Mouse (Mus musculus) spleen, postnatal 4 days (tissue): ENCODE measurements around the gene Mb21d2.

ENCODE experiments used
- DNase-seq, 2 experiments: peaks; one replicate each; pipeline ENCODE4 v3.0.0; 2022; ENCODE audit warnings: low spot score in 2 of 2

The Mb21d2 gene

DNA sequence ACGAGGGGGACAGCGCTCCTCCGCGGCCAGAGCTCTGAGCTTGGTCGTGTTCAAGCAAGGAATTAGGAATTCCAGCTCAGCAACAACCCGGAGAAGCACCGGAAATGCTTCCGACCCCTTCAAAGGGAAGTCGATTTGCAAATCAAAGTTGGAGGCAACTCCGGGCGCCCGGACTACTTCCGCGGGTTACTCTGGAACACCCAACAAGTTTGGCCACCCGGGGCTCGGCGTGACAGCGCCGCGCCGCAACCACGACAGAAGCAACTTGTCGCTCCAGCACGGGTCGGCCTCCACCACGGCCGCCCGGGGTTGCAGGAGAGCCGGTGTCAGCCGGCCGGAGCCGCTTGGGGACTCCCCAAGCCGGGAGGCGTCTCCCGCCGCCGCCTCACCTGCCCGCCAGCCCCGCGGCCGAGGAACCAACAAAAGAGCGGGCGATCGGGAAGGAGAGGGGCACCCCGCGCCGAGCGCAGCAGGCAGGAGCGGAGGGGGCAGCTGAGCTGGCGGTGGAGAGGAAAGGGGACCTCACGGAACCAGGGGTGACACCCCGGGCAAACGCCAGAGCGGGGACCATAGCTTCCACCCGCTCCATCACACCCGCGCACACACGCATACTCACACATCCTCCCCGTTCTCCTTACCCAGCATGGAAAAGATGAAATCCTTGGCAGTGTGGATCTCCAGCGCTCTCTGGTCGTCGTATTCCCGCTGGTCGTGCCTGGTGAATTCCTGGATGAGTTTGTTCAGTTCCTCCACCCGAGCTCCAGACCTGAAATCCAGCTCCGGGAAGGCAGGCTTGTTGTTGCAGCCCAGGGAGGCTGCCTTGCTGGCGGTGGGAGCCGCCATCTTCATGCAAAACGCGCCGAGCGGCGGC, at the start of gene Mb21d2:
Gene Mb21d2 (minus strand): TSS at position 859 of the 871 bp plus-strand sequence.
- peak in 1 of 2 experiments; percentile 62 for DNase-seq

DNA sequence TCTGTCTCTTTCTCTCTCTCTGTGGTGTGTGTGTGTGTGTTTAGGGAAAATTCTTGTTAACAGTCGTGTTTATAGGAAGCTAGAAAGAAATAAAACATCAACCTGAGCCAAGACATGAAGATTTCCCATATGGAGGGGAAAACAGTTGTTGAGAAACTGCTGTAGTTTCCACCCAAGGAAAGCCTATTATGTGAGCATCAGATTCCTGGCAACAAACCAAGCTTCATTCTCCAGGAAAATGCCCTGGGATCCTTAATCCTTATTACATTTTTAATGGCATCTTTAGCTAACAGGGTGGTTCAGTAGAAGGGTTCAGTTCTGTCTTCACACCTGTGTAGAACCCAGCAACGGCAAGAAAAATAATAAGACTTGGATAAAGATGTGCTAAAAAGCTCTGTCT, 36.8 kb upstream of the Mb21d2 start:
- no peak for DNase-seq

DNA sequence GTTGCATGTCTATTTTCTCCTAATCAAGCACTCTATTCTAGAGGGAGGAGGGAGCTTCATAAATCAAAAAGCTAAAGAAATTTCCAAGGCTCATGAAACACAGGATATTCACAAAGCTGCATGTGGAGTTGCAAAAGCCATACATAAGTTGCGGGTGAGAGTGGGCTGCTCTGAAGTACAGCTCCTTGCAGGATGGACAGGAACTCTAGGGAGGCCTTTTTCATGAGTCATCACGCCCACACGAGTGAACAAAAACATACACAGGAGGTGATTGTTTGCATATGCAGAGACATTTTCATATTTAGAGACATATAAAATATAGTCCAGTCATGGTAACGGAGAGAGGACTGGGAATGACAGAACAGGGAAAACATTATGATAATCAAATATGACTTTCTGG, 34.6 kb upstream of the Mb21d2 start:
- DNase-seq: no peak

DNA sequence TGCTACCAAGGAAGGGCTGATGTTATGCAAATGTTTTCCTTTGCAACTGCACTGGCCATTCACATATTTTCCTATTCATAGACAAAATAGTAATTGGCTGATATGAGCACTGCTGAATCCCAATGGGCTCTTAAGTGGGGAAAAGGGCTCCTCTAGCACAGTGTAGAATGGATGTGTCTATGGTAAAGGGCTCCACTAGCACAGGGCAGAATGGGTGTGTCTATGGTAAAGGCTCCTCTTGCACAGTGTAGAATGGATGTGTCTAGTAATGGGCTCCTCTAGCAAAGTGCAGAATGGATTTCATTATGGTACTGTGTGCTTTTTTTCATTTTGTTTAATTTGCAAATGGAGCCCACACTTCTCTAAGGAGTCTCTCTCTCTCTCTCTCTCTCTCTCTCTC, 33.5 kb upstream of the Mb21d2 start:
- DNase-seq: no peak

DNA sequence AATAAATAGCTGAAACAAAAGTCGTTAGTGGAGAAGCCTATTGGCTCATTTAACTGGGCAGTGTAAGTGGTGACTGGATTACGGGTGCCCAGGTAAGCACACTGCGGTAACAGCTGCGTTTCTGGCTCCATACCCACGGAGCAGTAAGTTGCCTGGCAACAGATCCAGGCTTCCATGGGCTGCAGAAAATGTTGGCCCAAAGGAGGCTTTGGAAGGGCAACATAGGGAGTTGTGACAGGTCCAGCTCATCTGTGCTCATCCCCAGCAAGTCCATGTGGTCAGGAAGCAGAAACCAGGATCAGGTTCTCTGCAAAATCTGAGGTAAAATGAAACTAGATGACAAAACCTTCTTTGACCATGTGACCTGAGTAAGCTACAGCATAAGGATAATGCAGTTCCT, 20.3 kb upstream of the Mb21d2 start:
- DNase-seq: no peak

DNA sequence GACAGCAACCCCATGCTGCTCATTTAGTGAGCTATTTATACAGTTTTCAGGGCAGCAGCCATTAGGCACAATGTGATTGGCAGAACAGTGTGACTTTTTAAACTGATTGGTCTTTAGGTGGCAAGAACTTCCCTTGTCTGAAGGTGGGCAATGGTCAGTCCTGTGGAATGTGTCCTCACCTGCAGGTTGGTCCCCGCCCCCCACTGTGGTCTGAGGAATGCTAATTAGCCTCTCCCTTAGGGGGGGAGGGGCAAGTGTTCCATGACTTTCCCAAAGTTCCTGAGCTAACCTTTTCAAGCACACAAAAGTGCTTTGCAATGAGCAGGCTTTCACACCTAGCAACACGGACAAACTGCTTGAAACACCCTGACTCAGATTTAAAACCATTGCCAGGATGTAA, 13.8 kb upstream of the Mb21d2 start:
- no peak for DNase-seq

DNA sequence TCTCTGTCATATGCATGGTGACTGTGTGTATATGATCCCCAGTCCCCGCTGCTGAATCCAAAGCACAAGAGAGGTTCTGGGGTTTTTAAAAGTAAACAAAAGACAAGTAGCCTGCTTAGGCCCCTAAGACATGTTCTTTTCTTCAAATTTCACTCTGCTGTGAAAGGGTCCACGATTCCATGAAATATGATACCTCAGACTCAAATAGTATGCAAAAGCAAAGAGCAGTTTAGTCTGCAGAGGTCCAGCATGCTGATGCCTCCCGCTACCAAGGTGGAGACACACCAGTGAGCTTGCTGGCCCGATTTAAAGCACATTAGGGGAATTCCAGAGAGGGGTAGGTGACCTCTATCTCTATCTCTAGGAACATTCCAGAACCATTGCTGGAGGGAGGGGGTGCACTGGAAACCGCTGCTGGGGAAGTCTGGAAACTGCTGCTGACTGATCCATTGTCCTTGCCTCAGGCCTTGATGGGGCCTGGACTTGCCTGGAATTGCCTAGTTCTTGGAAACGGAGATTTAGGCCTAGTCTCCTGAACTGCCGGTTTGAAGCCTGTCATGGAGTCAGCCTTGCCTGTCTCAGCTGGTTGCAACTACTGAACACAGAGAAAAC, 6.8 kb upstream of the Mb21d2 start:
- DNase-seq: no peak

DNA sequence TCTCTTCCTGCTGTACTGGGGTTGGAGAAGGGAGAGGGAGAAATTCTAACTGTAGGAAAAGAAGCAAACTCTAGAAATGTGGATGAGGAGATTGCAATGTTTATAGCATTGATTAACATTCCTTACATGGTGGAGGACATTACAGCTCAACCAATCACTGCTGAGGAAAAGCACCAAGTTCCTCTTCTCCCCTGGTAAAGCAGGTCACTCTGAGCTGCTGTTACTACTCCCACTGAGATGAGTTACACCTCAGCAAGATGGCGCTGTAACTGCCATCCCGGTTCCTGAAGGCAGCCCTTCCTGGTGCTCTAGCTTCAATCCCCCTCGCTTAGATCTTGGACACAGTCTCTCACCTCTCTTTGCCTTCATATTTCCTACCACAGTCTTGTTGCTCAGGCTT, 6.2 kb upstream of the Mb21d2 start:
- DNase-seq: no peak

DNA sequence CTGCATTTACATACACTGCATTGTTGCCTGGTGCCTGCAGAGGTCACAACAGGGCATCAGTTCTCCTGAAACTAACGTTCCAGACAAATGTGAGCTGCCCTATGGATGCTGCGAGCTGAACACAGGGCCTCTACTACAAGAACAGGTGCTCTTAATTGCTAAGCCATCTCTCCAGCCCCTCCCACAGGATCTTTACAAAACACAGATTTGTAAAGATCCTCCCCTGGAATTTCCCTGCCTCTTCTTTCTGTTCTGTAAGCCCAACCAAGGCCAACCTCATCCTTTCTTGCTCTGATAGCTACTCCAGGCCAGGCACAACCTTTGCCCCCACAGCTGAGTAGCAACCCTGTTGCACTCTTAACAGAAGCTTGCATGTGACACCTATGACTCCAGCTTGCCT, 1.7 kb upstream of the Mb21d2 start:
- DNase-seq: no peak

DNA sequence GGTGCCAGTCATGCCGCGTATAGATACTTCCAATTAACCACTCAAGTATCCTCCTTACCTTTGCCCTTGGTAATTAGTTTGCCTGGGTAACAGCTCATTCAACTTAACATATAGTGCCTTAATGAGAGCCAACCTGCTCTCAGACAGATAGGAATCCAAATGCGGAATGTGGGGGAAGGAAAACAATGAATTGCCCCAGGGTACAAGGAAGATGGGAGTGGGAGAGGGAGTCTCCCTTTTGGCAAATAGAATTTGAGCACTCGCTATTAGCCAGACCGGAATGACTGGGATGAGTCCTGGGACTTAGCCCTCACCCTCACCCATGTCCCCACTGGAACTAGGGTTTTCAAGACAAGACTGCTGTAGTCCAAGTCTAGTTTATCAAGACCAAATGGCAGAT, 953 bp upstream of the Mb21d2 start:
- no peak for DNase-seq

DNA sequence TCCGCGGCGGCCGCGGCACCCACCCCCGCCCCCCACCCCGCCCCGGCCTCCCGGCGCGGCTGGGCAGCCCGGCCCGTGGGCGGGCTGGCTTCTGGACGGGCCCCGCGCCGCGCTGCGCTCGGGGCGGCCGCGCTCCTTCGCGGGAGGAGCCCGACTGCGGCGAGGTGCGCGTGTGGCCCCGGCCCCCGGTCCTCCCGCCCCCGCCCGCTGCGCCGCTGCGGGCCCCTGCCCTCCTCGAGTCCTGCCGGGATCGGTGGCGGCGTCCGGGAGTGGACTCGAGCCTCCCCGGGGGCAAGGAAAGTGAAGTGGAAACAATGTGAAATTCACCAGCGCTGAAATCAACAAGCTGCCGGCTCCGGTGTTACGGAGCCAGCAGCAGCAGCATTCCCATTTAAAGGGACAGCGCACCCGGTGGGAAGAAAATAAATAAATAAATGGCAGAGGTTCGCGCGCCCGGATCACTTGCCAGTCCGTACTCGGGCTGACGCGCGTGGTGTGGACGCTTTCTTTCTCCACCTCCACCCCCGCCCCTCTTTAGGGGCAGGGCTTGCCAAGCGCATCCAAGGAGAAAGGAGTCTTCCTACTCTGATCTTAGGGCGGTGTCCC, 316 bp upstream of the Mb21d2 start:
- no peak for DNase-seq

DNA sequence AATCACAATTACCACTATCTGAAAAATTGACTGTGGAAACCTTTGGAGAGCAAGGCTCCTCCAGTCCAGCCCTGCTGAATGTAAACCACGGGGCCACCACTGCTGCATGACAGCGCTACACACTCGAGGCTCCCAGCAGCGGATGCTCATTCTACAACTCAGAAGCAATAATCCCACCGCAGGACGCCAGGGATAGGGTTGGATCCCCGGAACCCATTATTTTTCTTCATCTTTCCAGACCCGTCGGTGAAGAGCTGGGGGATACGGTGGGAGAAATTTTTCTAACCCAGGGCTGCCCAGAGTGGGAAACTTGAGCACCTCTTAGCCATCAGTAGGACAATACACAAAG, 1.0 kb downstream of the Mb21d2 start:
- DNase-seq: no peak

DNA sequence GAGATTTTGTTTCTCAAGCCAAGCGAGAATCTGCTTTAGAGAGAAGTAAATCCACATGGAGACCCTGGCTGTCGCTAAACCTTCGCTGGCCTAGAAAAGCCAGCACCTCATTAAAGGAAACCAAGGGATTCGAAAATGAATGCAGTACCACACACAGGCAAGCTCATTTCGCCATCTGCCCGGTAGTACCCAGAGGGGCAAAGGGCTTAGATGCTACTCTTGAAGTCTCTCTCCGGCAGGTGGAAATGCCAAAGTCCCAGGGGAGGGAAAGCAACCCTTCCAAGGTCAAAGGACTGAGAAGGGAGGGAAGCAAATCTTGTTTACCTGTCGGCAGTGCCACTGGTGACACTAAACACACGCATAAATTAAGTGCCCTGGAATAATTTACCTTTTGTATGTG, 2.1 kb downstream of the Mb21d2 start:
- DNase-seq: no peak

DNA sequence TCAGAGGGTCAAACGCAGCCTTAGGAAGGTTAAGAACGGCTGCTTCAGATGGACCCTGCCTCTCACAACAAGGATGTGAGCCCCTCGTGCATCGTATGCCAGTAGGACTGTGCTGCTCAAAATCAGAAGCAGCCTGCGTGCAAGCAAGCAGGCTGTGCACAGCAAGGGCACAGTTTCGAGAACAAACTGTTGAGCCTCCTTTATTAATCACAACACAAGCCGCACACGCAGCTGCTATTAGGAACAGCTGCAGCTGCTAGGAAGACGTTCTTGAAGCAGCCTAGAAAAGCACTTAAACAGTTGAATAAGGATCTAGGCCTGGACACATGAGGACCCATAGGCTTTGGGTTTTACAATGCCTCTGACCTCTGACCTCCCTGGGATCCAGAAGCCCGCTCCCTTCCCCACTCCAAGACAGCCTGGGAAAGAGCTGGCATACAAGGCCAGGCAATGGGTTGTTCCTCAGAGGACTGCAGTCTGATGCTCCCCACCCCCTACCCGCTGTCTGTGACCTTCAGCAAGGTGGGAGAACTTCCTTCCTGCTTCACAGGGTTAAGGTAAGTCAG, 10.1 kb downstream of the Mb21d2 start:
- no peak for DNase-seq

DNA sequence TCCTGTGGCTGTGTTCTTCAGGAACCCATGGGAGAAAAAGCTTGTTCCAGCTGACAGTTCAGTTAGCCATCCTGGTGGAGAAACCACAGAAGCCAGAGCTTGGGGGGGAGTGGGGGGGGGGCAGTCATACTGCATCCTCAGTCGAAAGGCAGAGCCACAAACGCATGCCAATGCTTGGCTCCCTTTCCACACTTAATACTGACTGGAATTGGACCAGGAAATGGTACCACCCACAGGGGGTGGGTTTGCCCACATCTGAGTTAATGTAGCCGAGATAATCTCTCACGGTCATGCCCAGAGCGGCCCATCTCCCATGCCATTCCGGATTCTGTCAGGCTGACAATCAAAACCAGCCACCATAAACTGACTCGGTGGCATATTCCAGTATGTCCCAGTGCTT, 14.1 kb downstream of the Mb21d2 start:
- no peak for DNase-seq

DNA sequence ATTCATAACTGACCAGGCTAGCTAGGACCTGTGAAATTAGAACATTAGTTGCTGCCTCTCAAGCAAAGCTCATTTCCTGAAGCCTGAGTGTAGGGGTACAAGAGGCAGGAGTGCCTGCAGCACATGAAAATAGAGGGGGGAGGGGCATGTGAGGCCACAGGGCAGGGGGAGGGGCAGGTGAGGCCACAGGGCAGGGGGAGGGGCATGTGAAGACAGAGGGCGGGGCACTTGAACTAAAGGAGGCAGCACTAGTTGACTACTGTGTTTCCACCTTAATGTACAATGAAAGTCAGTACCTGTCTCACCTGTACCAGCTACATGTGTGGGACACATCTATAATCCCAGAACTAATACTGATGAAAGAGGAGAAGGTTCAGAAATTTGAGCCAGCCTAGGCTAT, 14.8 kb downstream of the Mb21d2 start:
- DNase-seq: no peak

DNA sequence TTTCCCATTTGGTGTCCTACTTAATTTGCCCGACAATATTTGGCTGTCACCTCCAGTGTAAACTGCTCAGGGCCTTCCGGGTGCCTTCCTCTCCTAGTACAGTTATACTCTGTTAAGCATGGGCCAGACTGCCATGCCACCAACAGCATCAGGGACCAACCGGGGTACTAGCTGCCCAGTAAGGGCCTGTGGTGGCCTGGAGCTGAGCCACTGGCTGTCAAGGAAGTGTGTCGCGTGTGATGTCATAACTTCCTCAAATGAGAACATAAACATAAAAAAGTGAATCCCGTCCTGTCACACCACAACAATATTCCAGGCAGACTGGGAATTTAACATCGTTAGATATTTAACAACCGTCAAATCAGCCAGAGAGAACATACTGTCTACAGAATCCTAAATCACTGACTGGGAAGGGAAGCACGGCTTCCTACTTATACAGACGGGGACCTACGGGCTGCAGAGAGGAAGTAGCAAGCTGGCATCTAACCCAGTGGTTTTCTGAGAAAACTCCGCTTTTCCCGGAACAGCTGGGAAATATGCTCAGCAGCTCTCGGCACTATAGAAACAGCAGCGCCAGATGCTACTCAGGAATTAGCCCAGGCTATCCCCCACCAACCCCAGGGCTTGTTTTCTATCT, 17.9 kb downstream of the Mb21d2 start:
- DNase-seq: no peak

DNA sequence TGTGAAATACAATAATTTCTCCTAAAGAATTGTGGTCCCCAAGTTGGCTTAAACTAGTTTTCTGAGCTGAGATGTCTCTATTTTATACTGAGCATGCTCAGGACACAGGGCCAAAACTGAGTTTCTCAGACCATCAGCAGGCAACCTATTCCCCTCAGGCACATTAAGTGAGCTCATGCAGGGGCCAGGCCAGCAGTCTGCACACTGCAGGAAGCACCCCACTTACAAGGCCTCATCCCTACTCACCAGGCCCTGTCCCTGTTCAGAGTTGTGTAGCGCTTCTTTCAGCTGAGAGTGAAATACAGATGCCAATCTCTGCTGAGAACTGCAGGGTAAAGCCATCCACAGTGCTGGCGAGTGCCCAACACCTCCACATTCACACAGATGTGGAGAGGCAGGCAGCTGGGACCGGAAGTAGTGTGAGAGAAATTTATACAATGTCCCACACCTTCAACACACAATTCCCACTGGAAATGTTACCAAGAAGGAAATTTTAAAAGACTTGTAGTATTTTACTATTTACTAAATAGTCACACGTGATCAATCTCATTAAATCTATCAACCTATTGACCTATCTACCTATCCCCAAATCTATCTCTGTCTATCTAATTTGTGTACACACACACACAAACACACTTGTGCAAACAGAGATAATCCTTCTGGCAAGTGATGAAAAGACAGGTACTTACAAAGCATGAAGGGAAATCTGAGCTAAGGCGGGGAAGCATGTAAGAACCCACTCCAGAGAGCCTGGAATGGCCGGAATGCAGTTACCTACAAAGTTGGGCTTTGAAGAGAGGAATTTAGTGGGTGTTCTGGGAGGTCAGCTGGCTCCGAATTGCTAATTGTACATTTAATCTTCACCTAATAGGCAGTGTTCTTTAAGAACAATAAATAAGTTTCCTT, 22.9 kb downstream of the Mb21d2 start:
- DNase-seq: no peak

DNA sequence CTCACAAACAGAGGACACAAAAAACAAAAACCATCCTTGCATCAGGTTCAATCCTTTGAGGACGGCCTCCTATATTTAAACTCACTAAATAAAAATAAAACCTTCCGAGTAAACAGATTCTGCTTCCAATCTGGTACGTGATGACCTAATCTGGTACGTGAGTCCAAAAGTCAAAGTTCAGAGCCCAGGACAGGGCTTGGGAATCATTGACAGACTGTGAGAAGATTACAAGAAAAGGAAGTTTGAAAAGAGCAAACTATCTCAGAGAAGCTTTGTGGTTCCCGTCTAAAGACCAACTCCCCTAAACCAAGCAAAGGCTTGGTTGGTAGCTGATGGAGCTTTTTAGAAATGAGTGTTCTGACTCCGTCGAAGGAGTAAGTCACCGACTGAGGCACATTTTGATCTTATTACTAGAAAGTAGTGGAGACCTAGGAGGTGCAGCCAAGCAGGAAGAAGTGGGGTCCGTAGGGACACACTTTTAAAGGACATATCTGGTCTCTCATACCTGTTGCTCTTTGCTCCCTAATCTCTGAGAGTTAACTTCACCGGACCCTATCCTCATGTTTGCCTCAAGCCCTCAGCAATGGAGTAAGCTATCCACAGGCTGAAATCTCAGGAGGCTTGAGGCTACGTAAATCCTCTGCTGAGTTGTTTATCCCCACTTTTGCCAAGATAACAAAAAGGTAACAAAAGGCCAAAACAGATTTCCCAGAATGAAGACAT, 23.7 kb downstream of the Mb21d2 start:
- DNase-seq: no peak
